Mouse (Mus musculus) adrenal gland, adult 8-10 months (tissue): Measurements from ENCODE around the gene Tor1aip1. TPM values are rescaled to one million over a fixed set of nuclear protein-coding genes. Genes with fewer than 3 reads are reported as not detected.
"Not testable (repeated sequence)": the region's sequence is repeated elsewhere in the genome, so short reads cannot be mapped to it uniquely, and the experiment has no call there.

Source experiments
- DNase-seq: peaks from one replicate; pipeline ENCODE4 v3.0.0; 2022
- total RNA-seq, 4 experiments: library from RNA; stranded (reverse); gene quantifications; 2 replicates each; pipeline ENCODE4 v1.2.4; 2022

Tor1aip1 gene
- total RNA-seq, result 100 to 1,000 TPM in 3 of 4 experiments, 10 to 100 TPM in 1; 100.0 to 113 (median 106) TPM

DNA sequence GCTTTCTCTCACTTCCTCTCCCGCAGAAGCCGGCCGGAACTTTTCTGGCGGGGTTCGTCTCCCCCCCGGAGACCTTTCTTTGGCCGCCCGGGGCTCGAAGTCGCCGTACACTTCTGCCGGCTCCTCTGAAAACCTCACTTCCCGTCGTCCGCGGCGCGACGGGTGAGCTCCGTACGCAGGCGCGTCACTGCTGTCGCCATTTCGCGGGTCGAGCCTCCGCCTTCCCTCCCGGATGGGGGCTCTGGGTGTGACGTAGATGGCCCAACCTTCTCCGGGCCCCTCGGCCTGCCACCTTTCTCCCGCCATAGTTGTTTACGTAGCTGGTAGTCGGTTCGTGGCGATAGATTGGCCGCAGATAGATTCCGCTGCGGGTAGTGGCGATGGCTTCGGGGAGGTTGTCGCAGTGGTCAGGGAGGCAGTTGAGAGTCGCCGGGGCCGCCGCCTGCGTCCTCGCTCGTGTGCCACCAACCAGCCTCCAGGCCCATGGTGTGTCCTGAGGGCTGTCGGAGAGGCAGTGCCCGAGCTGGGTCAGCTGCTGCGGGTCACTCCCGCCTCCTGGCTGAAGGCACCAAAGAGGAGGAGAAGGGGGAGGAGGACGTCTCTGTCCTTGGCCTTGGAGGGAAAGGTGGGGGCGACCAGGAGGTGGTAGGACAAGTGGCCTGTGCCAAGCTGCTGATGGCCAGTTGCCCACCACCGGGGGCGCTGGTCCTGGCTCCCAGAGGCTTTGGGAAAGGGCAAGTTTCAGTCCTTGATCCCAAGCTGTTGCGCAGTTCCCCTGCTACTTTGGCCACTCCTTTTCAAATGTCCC is at the start of gene Tor1aip1:
Tor1aip1 (minus strand) TSS at position 551 of the 808 bp plus-strand sequence.
- DNase-seq, result peak; percentile 99

DNA sequence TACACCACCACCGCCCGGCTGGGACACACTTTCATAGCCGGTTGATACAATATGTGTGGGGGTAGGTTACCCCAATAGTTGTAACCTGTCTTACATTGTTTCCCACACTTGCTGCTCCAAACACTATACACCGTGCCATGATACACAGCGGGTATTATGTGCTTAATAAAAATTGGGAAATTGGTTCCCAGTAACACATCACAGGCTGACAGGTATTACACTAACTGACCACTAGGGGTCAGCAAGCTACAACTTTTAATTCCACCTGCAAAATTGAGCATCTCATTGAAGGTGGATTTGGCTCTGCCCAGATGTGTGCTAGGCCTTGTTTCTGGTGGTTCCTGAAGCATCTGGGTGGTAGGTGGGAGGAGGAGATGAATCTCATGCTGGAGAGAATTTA is 49.5 kb upstream of the Tor1aip1 start:
- no peak for DNase-seq

DNA sequence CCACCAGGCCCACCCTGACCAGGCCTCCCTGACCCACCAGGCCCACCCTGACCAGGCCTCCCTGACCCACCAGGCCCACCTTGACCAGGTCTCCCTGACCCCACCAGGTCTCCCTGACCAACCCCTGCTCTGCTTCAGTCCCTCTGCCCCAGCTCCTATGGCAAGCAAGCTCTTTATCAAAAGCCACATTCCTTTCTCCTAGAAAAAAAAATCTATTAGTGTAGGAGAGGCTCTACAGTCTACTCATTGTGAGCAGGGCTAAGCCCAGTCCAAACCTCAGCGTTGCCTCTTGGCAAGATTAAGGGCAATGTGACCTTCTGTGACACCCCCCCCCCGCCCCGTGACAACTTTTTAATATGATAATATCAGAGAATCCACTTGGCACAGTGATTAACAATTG is 48.3 kb upstream of the Tor1aip1 start:
- DNase-seq, result no peak

DNA sequence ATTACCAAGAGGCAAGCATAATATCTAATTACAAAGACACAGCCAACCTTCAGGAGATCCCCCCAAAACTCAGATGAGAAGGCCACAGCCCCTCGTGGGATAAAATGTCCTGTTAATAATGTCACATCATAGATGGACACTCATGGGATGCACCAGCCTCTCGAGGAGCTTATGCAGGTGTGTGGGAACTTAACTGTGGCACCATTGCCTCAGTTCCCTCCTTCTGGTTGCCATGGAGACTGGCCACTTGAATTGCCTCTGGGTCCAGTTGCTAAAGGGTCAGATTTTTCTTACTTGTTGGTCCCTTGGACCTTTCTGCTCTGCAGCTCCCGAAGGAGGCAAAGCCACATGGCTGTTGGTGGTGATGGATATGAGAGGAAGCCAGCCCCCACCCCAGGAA is 41.4 kb upstream of the Tor1aip1 start:
- no peak for DNase-seq

DNA sequence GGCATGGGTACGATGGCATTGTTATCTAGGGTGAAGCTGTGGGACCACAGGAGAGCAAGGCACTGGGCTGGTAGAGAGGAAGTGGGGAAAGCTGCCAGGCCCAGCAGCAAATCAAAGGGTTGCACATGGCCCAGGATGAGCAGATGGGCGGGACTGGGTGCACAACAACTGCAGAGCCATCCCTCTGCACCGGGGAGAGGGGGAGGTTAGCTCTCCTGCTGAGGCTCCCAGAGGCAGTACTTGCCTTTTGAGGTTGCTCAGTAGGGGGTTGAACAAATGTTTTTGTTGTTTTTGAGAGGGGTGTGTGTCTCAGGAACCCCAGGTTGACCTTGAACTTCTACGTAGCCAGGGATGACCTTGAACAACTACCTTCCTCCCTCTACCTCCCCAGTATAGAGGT is 40.2 kb upstream of the Tor1aip1 start:
- no peak for DNase-seq

DNA sequence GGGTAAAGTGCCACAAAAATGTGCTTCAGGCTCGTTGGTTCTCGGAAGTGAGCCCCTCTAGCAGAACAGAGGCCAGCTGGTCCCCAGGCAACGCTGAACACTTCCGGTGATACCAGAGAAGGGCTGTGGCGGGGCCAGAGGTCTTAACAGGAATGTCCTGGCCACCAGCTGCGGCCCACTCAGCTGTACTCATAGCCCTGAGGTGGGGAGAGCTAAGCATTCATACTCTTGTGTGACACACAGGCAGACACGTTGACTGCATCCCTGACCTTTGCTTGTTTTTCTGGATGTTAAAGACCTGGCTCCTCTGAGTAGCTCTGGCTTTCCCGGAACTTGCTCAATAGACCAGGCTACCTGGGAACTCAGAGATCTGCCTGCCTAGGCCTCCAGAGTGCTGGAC is 38.3 kb upstream of the Tor1aip1 start:
- no peak for DNase-seq

DNA sequence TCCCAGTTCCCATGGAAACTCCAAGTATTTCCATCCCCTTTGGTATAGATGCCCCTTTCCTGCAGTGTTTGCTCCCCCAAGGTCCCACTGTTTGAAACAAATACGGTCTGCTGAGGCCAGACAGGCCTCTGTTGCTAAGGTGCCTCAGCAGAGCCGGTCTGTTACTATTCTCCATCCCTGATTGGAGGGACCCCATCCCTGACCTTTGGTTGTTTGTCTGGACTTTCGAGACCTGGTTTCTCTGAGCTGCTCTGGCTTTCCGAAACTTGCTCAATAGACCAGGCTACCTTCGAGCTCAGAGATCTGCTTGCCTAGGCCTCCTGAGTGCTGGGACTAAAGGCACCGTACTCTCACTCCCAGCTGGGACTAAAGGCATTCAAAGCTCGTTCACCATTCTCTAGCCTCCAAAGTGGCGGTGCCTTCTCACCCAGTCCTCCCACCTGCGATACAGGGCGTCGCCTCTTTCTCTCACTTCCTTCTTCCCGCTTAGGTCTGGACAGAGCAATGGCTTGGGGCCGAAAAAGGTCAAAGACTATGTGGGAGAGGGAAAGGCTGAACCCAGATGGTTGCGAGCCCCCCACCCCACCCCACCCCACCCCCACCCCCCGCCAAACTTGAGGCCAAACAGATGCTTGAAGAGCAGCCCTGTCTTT is 37.0 kb upstream of the Tor1aip1 start:
- no peak for DNase-seq

DNA sequence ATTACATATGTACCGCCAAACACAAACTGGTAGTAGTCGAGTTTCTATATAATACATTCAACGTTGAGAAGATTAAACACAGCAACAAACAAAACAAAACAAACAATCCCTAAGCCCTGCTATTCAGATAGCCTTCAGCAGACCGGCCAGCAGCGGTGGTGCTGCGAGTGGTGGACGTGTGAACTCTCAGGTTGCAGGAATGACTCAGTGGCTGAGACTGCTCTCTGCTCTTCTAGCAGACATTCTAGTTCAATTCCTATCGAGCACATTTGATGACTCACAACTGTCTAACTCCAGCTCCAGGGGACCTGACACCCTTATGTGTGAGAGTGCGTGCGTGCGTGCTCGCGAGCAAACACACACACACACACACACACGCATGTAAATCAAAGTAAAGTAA is 33.8 kb upstream of the Tor1aip1 start:
- no peak for DNase-seq

DNA sequence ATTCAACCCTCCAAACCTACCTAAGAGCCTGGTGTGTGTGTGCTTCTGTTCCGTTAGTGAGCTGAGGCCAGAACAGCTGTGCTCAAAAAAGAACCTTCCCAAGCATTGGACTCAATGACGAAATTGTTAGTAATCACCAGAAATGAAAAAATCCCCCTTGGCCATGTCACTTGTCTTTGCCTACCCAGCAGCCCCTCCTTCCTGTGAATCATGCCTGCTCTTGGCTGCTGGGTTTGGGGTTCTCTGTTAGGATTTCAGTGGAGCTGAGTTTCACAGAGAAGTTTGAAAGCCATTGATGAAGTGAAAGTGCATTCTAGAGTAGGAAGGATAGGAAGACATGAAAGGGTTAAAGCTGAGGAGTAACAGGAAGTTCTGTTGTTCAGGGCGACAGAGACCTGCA is 29.9 kb upstream of the Tor1aip1 start:
- no peak for DNase-seq

DNA sequence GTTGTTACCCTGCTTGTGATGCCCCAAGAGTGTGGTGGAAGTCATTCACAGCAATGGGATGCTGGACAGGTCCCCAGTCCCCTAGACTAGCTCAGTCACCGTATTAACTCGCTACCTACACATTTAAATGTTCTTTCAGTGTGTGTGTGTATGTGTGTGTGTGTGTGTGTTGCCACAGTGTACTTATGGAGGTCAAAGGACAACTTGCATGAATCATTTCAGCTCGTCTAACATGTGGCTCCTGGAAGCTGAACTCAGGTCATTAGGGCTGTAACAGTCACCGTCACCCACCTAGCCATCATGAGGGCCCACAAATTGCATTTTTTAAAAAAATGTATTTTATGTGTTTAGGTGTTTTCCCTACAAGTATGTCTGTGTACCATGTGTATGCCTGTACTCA is 25.9 kb upstream of the Tor1aip1 start:
- DNase-seq, result no peak

DNA sequence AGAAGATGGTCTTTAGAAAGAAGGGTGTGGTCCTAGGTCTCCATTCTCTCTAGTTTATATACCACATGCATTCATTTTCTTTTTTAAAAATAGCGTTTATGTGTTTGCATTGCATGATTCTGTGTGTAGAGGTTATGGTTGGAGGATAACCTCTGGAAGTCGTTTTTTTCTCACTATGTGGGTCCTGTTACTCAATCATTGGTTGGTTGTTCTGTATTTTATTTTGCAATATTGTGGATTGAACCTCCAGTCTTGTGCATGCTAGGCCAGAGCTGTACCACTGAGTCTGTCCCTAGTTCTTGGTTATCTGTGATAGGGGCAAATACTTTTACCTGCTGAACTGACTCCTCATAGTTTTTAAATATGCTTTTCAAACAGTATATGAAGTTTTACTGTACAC is 21.9 kb upstream of the Tor1aip1 start:
- no peak for DNase-seq

DNA sequence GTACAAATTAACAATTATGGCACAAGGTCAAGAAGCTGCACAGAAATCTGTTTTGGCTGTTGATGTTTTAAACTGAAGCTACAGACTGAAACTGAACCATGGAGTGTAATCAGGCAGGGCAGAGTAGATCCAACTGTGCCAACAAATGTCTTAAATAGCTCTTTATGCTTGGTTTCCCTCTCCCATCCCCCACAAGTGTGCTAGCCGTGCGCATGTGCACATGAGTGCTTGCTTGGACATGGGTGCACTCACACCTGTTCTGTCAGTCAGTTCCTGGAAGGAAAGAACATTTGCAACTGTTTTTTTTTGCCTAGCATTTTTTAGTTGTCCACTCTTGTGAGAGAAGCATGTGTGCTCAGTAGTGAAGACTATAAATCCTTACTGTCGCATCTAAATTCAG is 10.4 kb upstream of the Tor1aip1 start:
- no peak for DNase-seq

DNA sequence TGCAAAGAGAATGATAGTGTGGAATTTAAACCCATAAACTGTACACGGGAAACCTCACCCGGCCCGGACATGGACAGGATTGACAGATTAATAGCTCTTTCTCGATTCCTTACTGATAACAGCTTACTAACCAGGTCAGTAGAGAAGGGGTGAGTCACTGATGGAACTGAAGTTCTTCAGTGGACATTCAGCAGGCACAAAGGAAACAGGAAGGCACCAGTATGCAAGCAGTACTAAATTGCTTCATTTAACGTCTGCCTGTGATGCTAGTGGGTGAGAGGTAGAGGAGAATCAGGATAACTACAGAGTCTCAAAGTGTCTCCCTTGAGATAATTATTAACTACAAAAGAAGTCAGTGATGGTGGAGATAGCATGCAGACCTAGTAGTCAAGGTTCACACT is 7.9 kb upstream of the Tor1aip1 start:
- no peak for DNase-seq

DNA sequence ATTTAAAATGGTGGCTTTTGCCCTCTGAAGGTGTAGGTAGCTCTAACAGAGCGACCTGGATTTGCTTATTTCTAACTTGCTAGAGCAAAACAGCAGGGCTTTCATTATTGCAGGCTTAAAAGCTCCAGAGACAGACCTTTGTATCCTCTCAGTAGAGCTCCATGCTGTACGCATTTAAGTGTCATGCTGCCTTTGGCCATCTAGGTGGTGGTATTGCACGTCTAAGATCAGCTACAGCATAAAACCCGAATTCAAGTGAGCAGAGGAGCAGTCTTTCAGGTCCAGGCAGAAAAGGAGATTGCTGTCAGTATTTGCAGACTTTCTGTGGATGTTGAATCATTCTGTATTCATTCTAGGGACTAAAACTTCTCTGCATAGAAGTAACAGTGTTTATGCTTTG is 6.7 kb upstream of the Tor1aip1 start:
- peak; percentile 23 for DNase-seq

DNA sequence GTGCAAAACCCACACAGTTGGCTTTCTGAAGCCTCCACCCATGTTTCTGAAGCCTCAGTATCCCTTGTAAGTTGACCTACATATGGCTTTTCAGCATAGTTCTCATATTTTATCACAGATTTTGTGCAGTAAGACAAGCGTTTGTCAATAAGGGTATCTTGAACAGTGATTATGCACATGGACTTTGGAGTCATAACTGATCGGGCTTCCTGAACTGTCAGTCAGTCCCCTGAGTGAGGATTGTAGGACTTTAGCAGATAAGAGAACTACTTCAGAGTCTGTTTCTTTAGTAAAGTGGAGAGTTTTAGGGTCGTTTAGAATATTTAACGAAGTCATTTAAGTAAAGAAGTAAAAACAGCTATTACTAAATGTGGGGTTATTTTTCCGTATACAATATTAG is 6.2 kb upstream of the Tor1aip1 start:
- DNase-seq, result no peak

DNA sequence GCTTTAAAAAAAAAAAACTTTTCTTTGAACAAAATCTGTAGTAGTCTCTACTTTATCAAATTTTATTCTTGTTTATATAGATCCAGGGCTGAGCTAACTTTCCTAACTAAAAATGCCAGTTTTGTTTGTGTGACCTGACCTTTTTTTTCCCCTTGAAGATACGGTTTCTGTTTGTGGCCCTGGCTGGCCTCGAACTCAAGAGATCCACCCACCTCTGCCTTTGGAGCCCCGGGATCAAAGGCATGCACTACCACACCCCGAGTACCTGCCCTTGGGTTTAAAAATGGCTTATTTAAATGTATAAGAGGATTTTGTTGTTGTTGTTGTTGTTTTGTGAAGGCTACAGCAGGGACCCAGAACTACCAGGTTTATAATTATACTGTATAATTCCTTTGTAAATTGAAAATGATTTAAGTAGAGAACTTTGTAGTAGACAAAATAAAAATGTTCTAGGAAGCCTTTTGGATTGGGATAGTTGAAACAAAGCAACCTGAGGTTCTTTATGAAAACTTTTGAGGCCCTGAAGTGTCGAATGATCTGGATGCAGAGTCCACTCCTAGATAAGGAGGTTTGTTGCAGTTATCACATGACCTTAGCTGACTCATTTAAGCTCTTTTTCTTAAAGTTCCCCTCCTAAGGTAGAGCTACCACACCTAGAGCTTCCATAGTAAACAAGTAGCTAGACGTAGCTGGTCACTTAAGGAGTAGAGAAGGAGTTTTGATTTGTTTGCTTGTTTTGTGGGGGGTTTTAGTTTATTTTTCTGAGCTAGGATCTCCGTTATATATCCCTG is 5.4 kb upstream of the Tor1aip1 start:
- DNase-seq, result no peak

DNA sequence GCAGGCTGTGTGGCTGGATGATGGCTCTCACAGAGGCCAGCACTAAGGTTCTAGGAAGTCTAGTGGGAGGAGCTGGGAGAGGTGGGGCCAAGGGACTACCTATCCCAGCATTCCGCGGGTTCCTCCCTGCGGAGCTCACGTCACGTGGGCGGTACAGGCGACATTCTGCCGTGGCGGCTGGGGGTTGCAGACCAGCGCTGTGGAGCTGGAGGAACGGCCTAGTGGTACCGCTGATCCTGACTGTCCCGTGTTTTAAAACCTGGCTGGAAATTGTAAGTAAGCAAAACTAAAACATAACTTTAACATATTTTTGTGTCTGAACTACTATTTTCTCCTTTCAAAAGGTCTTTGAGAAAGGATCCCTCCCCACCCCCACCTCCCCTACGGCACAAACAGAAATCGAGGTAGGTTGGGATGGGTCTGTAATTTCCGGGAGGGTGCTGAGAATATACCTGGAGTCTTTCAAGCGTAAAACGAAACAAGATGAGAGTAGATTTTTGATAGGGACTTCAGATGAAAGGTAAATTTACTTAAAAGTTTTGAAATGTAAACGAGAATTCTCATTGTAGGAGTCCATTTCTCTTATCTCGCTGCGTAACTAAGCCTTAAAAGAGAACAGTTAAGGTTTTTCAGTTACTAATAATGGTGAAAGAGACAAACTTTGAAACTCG is 4.6 kb upstream of the Tor1aip1 start:
- peak; percentile 91 for DNase-seq

DNA sequence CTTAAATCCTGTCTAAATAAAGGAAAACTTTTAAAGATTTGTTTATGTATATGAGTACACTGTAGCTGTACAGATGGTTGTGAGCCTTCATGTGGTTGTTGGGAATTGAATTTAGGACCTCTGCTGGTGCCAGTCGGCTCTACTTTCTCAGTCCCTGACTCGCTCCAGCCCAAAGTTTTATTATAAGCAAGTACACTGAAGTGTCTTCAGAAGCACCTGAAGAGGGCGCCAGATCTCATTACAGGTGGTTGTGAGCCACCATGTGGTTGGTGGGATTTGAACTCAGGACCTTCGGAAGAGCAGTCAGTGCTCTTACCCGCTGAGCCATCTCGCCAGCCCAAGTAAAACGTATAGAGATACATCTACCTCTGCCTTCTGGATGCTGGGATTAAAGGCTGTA is 3.7 kb upstream of the Tor1aip1 start:
- not testable (repeated sequence) for DNase-seq

DNA sequence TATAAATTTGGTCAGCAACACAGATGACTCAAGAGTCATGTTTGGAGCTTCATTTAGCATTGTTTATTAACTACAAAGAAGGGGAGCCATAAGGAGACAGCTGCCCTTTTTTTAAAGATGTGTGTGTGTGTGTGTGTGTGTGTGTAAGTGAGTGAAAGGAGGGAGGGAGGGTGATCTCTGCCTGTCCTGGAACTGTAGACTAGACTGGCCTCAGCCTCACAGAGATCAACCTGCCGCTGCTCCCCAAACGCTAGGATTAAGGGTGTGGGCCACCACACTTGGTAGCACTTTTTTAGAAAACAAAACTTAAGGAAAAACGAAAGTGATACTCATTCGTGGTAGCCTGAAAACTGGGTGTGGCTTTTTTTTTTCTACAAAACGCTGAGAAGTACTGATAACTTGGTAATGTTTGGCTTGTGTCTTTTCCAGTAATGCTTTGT is 884 bp upstream of the Tor1aip1 start:
- DNase-seq, result peak; percentile 35

DNA sequence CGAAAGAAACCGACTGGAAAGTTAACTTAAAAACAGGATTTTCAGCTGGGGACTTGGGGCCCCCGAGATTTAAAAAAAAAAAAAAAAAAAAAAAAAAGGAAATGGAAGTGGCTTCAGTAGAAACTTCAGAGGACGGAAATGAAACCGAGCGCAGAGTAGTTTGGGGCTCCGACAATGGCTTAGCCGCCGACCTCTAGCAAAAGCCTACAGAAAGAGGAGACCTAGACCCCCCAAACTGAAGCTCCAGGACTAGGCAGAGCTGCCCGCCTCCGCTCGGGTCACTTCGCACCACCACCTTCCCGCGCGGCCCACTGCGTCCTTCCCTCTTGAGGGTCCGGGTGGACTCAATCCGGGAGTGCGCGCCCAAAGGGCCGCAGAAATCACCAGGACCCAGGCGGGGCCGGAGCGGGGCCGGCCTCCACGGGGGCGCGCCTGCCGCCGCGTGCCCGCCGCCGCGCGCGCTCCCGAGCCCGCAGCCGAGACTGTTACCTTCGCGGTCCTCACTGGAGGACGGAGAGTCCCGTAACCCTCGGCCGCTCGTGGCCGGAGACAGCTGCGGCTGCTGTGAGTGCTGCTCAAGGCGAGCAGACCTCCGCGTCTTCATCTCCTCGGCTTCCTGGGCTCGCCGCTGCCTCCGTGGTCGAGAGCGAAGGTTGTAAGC is 881 bp downstream of the Tor1aip1 start, which contains the start of gene Tor1aip2:
Tor1aip2 (plus strand) TSS at position 135 of the 661 bp plus-strand sequence.
- DNase-seq, result no peak

DNA sequence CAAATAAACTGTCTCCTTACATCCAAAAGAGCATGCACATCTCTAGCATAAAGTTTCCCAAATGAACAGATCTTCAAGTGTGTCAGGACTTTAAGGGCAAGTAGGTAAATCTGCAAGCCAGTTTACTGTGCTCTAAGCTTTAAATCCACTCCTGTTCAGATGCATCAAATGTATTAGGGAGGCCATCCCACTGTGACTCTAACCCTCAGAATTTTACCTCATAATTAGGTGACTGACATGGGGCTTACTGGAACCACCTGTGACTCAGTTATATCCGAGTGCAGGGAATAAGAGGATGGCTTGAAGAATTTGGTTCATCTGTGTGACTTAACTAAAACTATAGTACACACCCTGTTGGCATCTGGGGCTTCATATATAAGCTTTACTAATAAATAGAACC is 1.6 kb downstream of the Tor1aip1 start:
- no peak for DNase-seq

DNA sequence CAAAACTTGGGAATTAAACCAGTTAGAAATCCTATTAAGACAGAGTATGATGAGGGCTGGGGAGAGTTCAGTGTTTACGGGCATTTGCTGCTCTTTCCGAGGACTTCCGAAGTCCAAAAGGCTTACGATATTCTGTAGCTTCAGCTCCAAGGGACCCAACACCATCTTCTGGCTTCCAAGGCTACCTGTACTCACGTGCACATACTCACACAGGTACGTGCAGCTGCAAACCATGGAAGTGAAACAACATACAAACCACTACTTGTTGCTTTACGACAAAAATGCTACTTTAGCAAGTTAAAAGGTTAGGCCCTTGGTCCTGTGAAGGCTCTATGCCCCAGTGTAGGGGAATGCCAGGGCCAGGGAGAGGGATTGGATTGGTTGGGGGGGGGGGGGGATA is 2.4 kb downstream of the Tor1aip1 start:
- no peak for DNase-seq
